Mouse (Mus musculus) heart, embryonic 16.5 days (tissue): ENCODE results near the gene Lrfn1. TPM values are rescaled to one million over a fixed set of nuclear protein-coding genes. Genes with fewer than 3 reads are reported as not detected.
"Not testable (repeated sequence)": the region's sequence is repeated elsewhere in the genome, so short reads cannot be mapped to it uniquely, and the experiment has no call there.

ENCODE experiments used
- ATAC-seq: fragments of 200-750 bp; cut with Nextera tagmentation; replicated peaks from 2 replicates; pipeline ENCODE4 v1.8.0; 2017; ENCODE audit warnings: moderate number of reproducible peaks; ENCODE audit not compliant: insufficient read depth, low FRiP score; ENCODE audit errors: extremely low read depth
- H3K27ac ChIP-seq: fragments of 300-500 bp; sonication (generic); 2 replicates; pipeline ENCODE4 v1.5.1; 2014; ENCODE audit warnings: mild to moderate bottlenecking, low read length, control low read depth, moderate library complexity
- H3K27me3 ChIP-seq: fragments of 300-500 bp; sonication (generic); 2 replicates; pipeline ENCODE4 v1.6.1; 2014; ENCODE audit warnings: low read length, mixed read lengths; ENCODE audit not compliant: control insufficient read depth, insufficient read depth
- H3K36me3 ChIP-seq: fragments of 300-500 bp; sonication (generic); 2 replicates; pipeline ENCODE4 v1.6.1; 2014; ENCODE audit not compliant: control insufficient read depth, insufficient read depth
- H3K4me1 ChIP-seq: fragments of 300-500 bp; sonication (generic); 2 replicates; pipeline ENCODE4 v1.6.1; 2014; ENCODE audit warnings: low read length, mixed read lengths; ENCODE audit not compliant: control insufficient read depth, insufficient read depth
- H3K4me2 ChIP-seq: fragments of 300-500 bp; sonication (generic); 2 replicates; pipeline ENCODE4 v1.6.1; 2014; ENCODE audit warnings: low read depth, mild to moderate bottlenecking, control low read depth, low read length
- H3K4me3 ChIP-seq: fragments of 300-500 bp; sonication (generic); 2 replicates; pipeline ENCODE4 v1.5.1; 2014; ENCODE audit warnings: mild to moderate bottlenecking, control low read depth, low read length
- H3K9ac ChIP-seq: fragments of 300-500 bp; sonication (generic); 2 replicates; pipeline ENCODE4 v1.6.1; 2014; ENCODE audit warnings: low read length, control low read depth
- H3K9me3 ChIP-seq: fragments of 300-500 bp; sonication (generic); replicated peaks from 2 replicates; pipeline ENCODE4 v1.6.1; 2016; ENCODE audit warnings: low read length; ENCODE audit not compliant: control insufficient read depth
- WGBS: fragments of 180-500 bp; shearing (Covaris S2); extraction: QIAGEN DNeasy Blood & Tissue Kit; methylation state at CpG from one replicate; pipeline ENCODE4 v1.1.7; 2014; 5-methylcytosine and 5-hydroxymethylcytosine counted together
- polyA plus RNA-seq: library from polyadenylated mRNA; unstranded; fragments of >200 nt; fragmentation: Nextera tagmentation; extraction: Ambion mirVana; gene quantifications from 2 replicates; pipeline ENCODE4 v1.2.1, GENCODE M21; 2015

The Lrfn1 gene
- polyA plus RNA-seq, 1 experiment from 2014 or later = 0.80 TPM

DNA sequence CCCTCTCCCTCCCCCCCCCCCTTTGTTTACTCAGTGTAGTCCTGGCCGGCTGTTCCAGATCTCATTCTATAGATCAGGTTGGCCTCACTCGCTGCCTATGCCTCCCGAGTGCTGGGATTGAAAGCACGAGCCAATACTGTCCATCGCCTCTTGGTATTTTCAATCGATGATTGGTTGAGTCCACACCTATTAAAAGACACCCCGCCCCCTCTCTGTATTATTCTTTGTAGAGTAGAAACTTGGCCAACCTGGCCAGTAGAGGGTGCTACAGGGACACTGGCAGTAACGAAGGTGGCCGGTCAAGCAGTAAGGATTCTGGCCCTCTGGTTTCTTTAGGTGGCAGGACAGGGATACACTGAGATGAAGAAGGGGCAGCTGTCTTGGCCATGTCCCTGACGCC lies 38.6 kb downstream of the Lrfn1 start:
- H3K4me2 ChIP-seq = peak overlapping the region; percentile 23; the same call in 1 of the 2 replicates
- no peaks in the 10 kb centered on the region for H3K36me3 ChIP-seq
- WGBS = 2% methylated on average over 10 of the region's 10 CpGs
- H3K9me3 ChIP-seq = no peaks in the 10 kb centered on the region
- peaks cover 2% of the 10 kb centered on the region; the same call in 1 of the 2 replicates for H3K27me3 ChIP-seq
- H3K27ac ChIP-seq = no peak overlapping the region
- ATAC-seq = no peak
- H3K9ac ChIP-seq = no peak overlapping the region
- H3K4me3 ChIP-seq = no peak overlapping the region
- H3K4me1 ChIP-seq = 0 out of 2 replicates have a peak, but pooled peaks cover 5% of the 10 kb centered on the region

DNA sequence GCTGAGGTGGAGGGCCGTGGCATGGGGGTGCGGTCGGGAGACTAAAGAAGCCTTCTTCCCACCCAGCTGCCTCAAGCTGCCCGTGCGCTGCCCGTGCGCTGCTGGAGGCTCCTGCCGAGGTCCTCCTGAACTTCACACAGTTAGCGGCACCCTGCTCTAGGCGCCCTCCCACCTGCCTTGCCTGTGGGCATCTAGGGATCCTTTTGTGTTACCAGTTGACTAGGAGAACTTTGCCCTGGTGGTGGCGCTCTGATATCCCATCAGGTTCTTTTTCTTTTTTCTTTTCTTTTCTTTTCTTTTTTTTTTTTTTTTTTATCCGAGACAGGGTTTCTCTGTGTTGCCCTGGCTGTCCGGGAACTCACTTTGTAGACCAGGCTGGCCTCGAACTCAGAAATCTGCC lies 39.1 kb downstream of the Lrfn1 start:
- ATAC-seq = no peak
- H3K36me3 ChIP-seq = no peaks in the 10 kb centered on the region

DNA sequence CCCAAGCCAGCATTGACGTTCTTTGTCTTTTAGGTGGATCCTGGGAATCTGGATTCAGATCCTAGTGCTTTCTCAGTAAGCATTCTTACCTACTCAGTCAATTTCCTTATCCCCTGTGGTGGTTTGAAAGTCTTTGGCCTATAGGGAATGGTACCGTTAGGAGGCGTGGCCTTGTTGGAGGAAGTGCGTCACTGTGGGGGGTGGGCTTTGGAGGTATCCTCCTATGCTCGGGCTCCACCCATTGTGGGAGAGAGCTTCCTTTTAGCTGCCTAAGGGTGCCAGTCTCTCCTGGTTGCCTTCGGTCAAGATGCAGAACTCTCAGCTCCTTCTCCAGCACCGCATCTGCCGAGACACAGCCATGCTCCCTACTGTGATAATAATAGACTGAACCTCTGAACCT lies 40.5 kb downstream of the Lrfn1 start:
- WGBS = 87% methylated on average over 8 of the region's 8 CpGs
- Histone ChIP-seq H3K9me3 (no peaks in the 10 kb centered on the region), H3K27ac (no peak overlapping the region), H3K4me3 (no peak overlapping the region), H3K4me1 (0 out of 2 replicates have a peak, but pooled peaks cover 5% of the 10 kb centered on the region), H3K27me3 (peaks cover 1% of the 10 kb centered on the region; the same call in 1 of the 2 replicates), H3K4me2 (no peak overlapping the region), H3K36me3 (no peaks in the 10 kb centered on the region), H3K9ac (no peak overlapping the region)
- ATAC-seq = no peak

More for the DNA sequence above, 39.1 kb downstream of the Lrfn1 start:
- Histone ChIP-seq H3K4me3 (no peak overlapping the region), H3K9ac (no peak overlapping the region), H3K27me3 (peaks cover 2% of the 10 kb centered on the region; the same call in 1 of the 2 replicates), H3K4me1 (0 out of 2 replicates have a peak, but pooled peaks cover 5% of the 10 kb centered on the region), H3K9me3 (no peaks in the 10 kb centered on the region), H3K27ac (no peak overlapping the region), H3K4me2 (peak overlapping the region; percentile 23; the same call in 1 of the 2 replicates)
- 32% methylated on average over 14 of the region's 14 CpGs for WGBS

DNA sequence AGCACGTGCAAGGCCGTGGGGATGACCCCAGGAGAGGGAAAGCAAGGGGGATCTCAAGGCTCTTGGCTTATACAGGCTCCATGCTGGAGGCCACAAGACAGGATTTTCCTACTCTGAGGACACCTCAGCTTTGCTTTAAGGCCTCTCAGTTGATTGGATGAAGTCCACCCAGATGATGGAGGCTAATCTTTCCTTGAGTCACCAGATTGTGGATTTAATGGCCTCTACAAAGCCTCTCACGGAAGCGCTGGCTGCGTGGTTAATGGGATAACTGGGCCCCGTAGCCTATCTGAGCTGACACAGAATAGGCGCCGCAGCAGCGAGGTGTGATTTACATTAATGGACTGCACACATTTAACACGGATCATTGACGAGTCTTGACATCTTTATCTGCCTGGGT lies 43.6 kb downstream of the Lrfn1 start:
- Histone ChIP-seq H3K4me2 (no peak overlapping the region), H3K9me3 (no peaks in the 10 kb centered on the region), H3K27me3 (no peaks in the 10 kb centered on the region), H3K36me3 (no peaks in the 10 kb centered on the region), H3K27ac (no peak overlapping the region), H3K9ac (no peak overlapping the region), H3K4me3 (no peak overlapping the region), H3K4me1 (no peaks in the 10 kb centered on the region)
- 76% methylated on average over 11 of the region's 11 CpGs for WGBS
- no peak for ATAC-seq

DNA sequence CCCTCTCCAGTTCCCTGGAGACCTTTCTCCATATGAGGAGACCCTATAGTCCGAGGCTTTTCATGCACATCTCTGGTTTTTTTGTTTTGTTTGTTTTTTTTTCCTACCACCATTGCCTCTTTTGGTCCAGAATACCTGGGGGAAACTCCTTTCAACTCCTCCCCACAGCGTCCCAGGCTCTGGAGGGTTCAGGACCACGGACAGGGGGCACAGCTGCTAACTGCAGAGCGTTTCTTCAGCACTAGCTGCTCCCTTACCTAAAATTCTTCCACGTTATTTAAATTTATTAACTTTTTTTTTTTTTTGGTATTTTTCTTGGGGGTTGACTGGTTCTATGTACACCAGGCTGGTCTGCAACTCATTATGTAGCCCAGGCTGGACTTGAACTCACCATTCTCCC lies 53.8 kb downstream of the Lrfn1 start:
- Histone ChIP-seq H3K4me3 (no peak overlapping the region), H3K4me2 (no peak overlapping the region), H3K4me1 (no peaks in the 10 kb centered on the region), H3K27ac (no peak overlapping the region), H3K36me3 (no peaks in the 10 kb centered on the region), H3K9ac (no peak overlapping the region), H3K27me3 (no peaks in the 10 kb centered on the region), H3K9me3 (peaks cover 7% of the 10 kb centered on the region; the same call in 1 of the 2 replicates)
- 5% methylated on average over 5 of the region's 5 CpGs for WGBS
- ATAC-seq = no peak

DNA sequence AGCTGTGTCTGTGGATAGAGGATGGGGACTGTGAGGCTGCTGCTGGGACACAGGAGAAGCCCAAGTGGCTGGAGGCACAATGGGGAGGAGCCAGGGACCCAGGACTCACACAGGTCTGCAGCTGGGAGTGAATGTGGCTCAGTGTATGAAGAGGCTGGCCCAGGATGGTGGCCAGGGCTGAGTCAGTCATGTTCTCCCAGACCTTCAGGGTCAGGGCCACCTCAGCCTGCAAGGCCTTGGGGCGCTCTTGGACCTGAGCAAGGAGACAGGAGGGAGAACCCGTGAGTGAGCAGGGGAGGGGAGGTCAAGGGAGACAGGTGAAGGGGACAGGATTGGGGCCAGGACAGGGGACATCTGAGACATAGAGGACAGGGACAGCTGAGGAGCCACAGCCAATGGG lies 57.3 kb downstream of the Lrfn1 start:
- not testable (repeated sequence) for ATAC-seq, H3K9ac ChIP-seq, H3K27ac ChIP-seq, H3K27me3 ChIP-seq, H3K4me1 ChIP-seq, H3K9me3 ChIP-seq, H3K4me3 ChIP-seq, H3K36me3 ChIP-seq, H3K4me2 ChIP-seq
- WGBS = no CpG with 5 or more reads among the region's 2 CpGs

DNA sequence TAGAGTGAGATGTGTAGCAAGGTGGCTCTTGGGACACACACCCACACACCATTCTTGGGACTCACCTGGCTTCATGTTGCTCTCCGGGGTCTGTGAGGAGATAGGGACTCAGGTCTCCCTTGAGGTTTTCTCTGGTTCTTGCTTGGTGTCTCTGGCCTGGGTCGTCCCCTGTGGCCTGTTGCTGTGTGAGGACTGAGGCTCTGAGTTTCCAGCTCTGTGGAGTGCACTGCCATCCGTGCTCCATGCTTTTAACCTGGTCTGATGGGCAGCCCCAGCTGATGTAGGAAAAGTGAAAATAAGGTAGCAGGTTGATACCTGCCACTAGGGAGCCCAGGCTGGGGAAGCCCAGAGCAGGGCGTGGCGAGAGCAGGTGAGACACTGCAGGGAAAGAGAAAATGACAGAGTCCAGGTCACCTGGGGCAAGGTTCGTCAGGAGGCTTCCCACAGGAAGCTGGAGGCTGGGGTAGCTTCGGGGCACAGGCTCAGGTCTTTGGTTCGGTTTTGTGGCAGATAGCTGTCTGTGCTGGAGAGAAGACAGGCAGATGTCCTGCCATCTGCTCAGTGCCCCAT lies 58.7 kb downstream of the Lrfn1 start, which contains the start of gene Ifnl2:
Ifnl2 (minus strand) TSS at position 51 of the 570 bp plus-strand sequence.
- H3K4me2 ChIP-seq, H3K4me3 ChIP-seq, H3K9ac ChIP-seq, H3K4me1 ChIP-seq, H3K27ac ChIP-seq, H3K27me3 ChIP-seq, H3K36me3 ChIP-seq, ATAC-seq, H3K9me3 ChIP-seq: not testable (repeated sequence)
- 63% methylated on average over 8 of the region's 8 CpGs for WGBS

DNA sequence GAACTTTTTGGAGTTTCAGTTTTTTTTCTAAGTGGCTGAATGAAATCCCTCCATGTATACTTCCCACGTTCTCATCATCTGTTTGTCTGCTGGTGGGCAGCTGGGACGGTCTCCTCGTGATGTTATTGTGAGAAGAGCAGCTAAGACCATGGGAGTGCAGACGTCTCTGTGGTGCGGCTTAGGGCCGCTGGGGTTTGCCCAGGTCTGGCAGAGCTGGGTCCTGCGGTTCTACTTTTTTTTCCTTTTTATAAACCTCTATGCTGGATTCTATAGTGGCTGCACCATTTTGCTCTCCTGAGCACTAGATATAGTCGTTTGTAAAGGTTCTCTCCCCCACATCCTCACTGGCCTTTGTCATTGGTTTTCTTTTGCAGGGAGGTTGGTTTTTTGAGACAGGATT lies 59.7 kb downstream of the Lrfn1 start:
- no peaks in the 10 kb centered on the region for H3K36me3 ChIP-seq
- no peaks in the 10 kb centered on the region for H3K4me1 ChIP-seq
- H3K4me3 ChIP-seq = no peak overlapping the region
- H3K9ac ChIP-seq = no peak overlapping the region
- H3K27ac ChIP-seq = no peak overlapping the region
- 60% methylated on average over 8 of the region's 8 CpGs for WGBS
- H3K9me3 ChIP-seq = no peaks in the 10 kb centered on the region
- no peak overlapping the region for H3K4me2 ChIP-seq
- H3K27me3 ChIP-seq = no peaks in the 10 kb centered on the region
- ATAC-seq = no peak
